Mouse (Mus musculus): ENCODE data around the gene Gm47996.

DNA sequence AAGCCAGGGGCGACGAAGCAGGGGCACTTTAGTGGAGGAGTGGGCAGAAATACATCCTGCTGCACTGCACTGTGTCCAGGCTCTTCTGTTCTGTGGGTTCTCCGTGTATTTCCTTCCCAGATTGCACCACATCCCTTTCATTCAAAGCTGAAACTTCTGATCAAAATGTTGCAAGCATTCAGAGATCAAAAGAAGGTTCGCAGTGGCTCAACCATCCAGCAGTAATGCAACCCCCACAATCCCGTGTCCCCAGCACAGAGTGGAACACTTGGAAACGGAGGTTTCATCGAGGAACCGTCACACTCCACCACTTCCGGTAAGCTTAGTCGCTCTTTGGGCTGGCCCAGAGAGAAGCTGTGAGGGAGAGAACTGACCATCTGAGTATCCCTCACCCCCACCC lies 35.2 kb downstream of the Gm47996 start:
- TF ChIP-seq CTCF (IDR thresholded peaks at IDR 0.05), result no peak
- no peak for TF ChIP-seq EP300 (IDR thresholded peaks at IDR 0.05)

Measured in lung, postnatal 0 days (tissue).